Mouse (Mus musculus) hindbrain, postnatal 0 days (tissue): ENCODE data around the gene Prr13. TPM values are rescaled to one million over a fixed set of nuclear protein-coding genes. Genes with fewer than 3 reads are reported as not detected.

Experiments
- ATAC-seq: fragments of 200-750 bp; cut with Nextera tagmentation; 2 replicates; pipeline ENCODE4 v1.8.0; 2017; ENCODE audit warnings: mild to moderate bottlenecking, moderate TSS enrichment, moderate library complexity
- DNase-seq: peaks from one replicate; pipeline ENCODE4 v3.0.0-alpha.2; 2015; ENCODE audit warnings: low spot score
- H3K27ac ChIP-seq: fragments of 300-500 bp; sonication (generic); 2 replicates; pipeline ENCODE4 v1.5.1; 2014; ENCODE audit warnings: mild to moderate bottlenecking
- H3K27me3 ChIP-seq: fragments of 300-500 bp; sonication (generic); 2 replicates; pipeline ENCODE4 v1.6.1; 2014; ENCODE audit warnings: low read length, mixed read lengths; ENCODE audit not compliant: insufficient read depth
- H3K36me3 ChIP-seq: fragments of 300-500 bp; sonication (generic); 2 replicates; pipeline ENCODE4 v1.6.1; 2014; ENCODE audit warnings: low read length, mixed read lengths; ENCODE audit not compliant: insufficient read depth
- H3K4me1 ChIP-seq: fragments of 300-500 bp; sonication (generic); 2 replicates; pipeline ENCODE4 v1.6.1; 2014; ENCODE audit warnings: antibody characterized with exemption, low read length, mixed read lengths; ENCODE audit not compliant: insufficient read depth
- H3K4me2 ChIP-seq: fragments of 300-500 bp; sonication (generic); 2 replicates; pipeline ENCODE4 v1.6.1; 2014; ENCODE audit warnings: low read depth, mild to moderate bottlenecking, low read length, moderate library complexity, mixed read lengths
- H3K4me3 ChIP-seq: fragments of 300-500 bp; sonication (generic); 2 replicates; pipeline ENCODE4 v1.5.1; 2014; ENCODE audit warnings: low read length
- H3K9ac ChIP-seq: fragments of 300-500 bp; sonication (generic); replicated peaks from 2 replicates; pipeline ENCODE4 v1.6.1; 2014; ENCODE audit warnings: mild to moderate bottlenecking, low read length, moderate library complexity, mixed read lengths
- H3K9me3 ChIP-seq: fragments of 300-500 bp; sonication (generic); 2 replicates; pipeline ENCODE4 v1.6.1; 2016; ENCODE audit warnings: low read length, mixed read lengths
- CTCF ChIP-seq: IDR thresholded peaks from 2 replicates; pipeline ENCODE4 v1.5.1; 2016; ENCODE audit warnings: antibody characterized with exemption, control low read depth, low read depth
- WGBS: fragments of 180-500 bp; shearing (Covaris S2); extraction: QIAGEN DNeasy Blood & Tissue Kit; methylation state at CpG from one replicate; pipeline ENCODE4 v1.1.7; 2014; 5-methylcytosine and 5-hydroxymethylcytosine counted together
- polyA plus RNA-seq: library from polyadenylated mRNA; unstranded; fragments of >200 nt; fragmentation: Nextera tagmentation; extraction: Ambion mirVana; gene quantifications from 2 replicates; pipeline ENCODE4 v1.2.1, GENCODE M21; 2015
- total RNA-seq: library from RNA; depleted of rRNA; stranded (reverse); fragments of >200 nt; gene quantifications from 2 replicates; pipeline ENCODE4 v1.2.3, GENCODE M21; 2014

Prr13 gene
- total and polyA plus RNA-seq, 2 experiments from 2014 or later = 28.0 to 90.4 TPM

GRCm38 (mm10) chr15:102470605-102471294 is 11.9 kb downstream of the Prr13 start:
- Histone ChIP-seq H3K27ac (peak overlapping the region; percentile 96), H3K4me3 (peak overlapping the region; percentile 88), H3K9me3 (peaks cover 2% of the 10 kb centered on the region; the same call in 1 of the 2 replicates), H3K27me3 (no peaks in the 10 kb centered on the region), H3K4me1 (peaks cover 6% of the 10 kb centered on the region; the same call in 1 of the 2 replicates), H3K9ac (peak overlapping the region; percentile 88), H3K4me2 (peak overlapping the region; percentile 59), H3K36me3 (peaks cover 14% of the 10 kb centered on the region)
- peak; percentile 91 for DNase-seq
- ATAC-seq = peak; percentile 69
- TF ChIP-seq CTCF = 0 out of 2 replicates have a peak, but pooled peaks have one; percentile 1
- 0% methylated on average over 35 of the region's 67 CpGs for WGBS

GRCm38 (mm10) chr15:102471295-102471645 is 12.4 kb downstream of the Prr13 start:
- WGBS = under 1% methylated on average over 10 of the region's 10 CpGs
- ATAC-seq = no peak; the same call in 1 of the 2 replicates
- TF ChIP-seq CTCF = no peak
- Histone ChIP-seq H3K9ac (peak overlapping the region; percentile 88), H3K36me3 (peaks cover 19% of the 10 kb centered on the region), H3K4me1 (peaks cover 6% of the 10 kb centered on the region; the same call in 1 of the 2 replicates), H3K27me3 (no peaks in the 10 kb centered on the region), H3K4me3 (peak overlapping the region; percentile 88), H3K4me2 (peak overlapping the region; percentile 59), H3K9me3 (peaks cover 2% of the 10 kb centered on the region; the same call in 1 of the 2 replicates), H3K27ac (peak overlapping the region; percentile 96; the same call in 1 of the 2 replicates)
- DNase-seq = no peak

- Histone ChIP-seq H3K4me1 (peaks cover 6% of the 10 kb centered on the region; the same call in 1 of the 2 replicates), H3K4me2 (peak overlapping the region; percentile 59), H3K36me3 (peaks cover 23% of the 10 kb centered on the region), H3K9me3 (peaks cover 2% of the 10 kb centered on the region; the same call in 1 of the 2 replicates), H3K27me3 (no peaks in the 10 kb centered on the region), H3K9ac (peak overlapping the region; percentile 88), H3K27ac (no peak overlapping the region), H3K4me3 (peak overlapping the region; percentile 88)
- DNase-seq = no peak
- no peak for TF ChIP-seq CTCF
- ATAC-seq = no peak
These were observed 12.9 kb downstream of the Prr13 start for GRCm38 (mm10) chr15:102471727-102472126.

GRCm38 (mm10) chr15:102473246-102473645 is 14.4 kb downstream of the Prr13 start:
- no peak overlapping the region for H3K4me2 ChIP-seq
- DNase-seq (no peak), ATAC-seq (no peak)
- H3K9ac ChIP-seq = no peak overlapping the region
- peaks cover 2% of the 10 kb centered on the region; the same call in 1 of the 2 replicates for H3K9me3 ChIP-seq
- no peak for TF ChIP-seq CTCF
- 57% methylated on average over 2 of the region's 2 CpGs for WGBS
- peaks cover 29% of the 10 kb centered on the region for H3K36me3 ChIP-seq
- H3K4me1 ChIP-seq = peaks cover 6% of the 10 kb centered on the region; the same call in 1 of the 2 replicates
- no peak overlapping the region for H3K4me3 ChIP-seq
- H3K27ac ChIP-seq = no peak overlapping the region
- H3K27me3 ChIP-seq = no peaks in the 10 kb centered on the region

GRCm38 (mm10) chr15:102474520-102474919 is 15.7 kb downstream of the Prr13 start:
- peaks cover 34% of the 10 kb centered on the region for H3K36me3 ChIP-seq
- no peak for ATAC-seq
- no peak overlapping the region for H3K27ac ChIP-seq
- no peaks in the 10 kb centered on the region for H3K27me3 ChIP-seq
- H3K4me3 ChIP-seq = no peak overlapping the region
- TF ChIP-seq CTCF = no peak
- H3K4me2 ChIP-seq = no peak overlapping the region
- no peaks in the 10 kb centered on the region for H3K9me3 ChIP-seq
- no peak for DNase-seq
- 83% methylated on average over 2 of the region's 2 CpGs for WGBS
- no peak overlapping the region for H3K9ac ChIP-seq
- peaks cover 6% of the 10 kb centered on the region; the same call in 1 of the 2 replicates for H3K4me1 ChIP-seq

- Histone ChIP-seq H3K9me3 (no peaks in the 10 kb centered on the region), H3K27me3 (no peaks in the 10 kb centered on the region), H3K27ac (no peak overlapping the region), H3K36me3 (peaks cover 43% of the 10 kb centered on the region), H3K4me3 (no peak overlapping the region), H3K9ac (no peak overlapping the region), H3K4me1 (no peaks in the 10 kb centered on the region), H3K4me2 (no peak overlapping the region)
- WGBS = 93% methylated on average over 3 of the region's 3 CpGs
- ATAC-seq = no peak
- no peak for DNase-seq
- TF ChIP-seq CTCF = no peak
These were observed 24.3 kb downstream of the Prr13 start for GRCm38 (mm10) chr15:102483136-102483535.

- no peak for TF ChIP-seq CTCF
- H3K36me3 ChIP-seq = peaks cover 61% of the 10 kb centered on the region
- H3K27ac ChIP-seq = no peak overlapping the region
- no peak overlapping the region for H3K4me3 ChIP-seq
- DNase-seq (no peak), ATAC-seq (no peak)
- H3K9me3 ChIP-seq = no peaks in the 10 kb centered on the region
- H3K4me1 ChIP-seq = no peaks in the 10 kb centered on the region
- H3K9ac ChIP-seq = no peak overlapping the region
- 88% methylated on average over 12 of the region's 12 CpGs for WGBS
- no peaks in the 10 kb centered on the region for H3K27me3 ChIP-seq
- no peak overlapping the region for H3K4me2 ChIP-seq
These were observed 27.0 kb downstream of the Prr13 start for GRCm38 (mm10) chr15:102485853-102486252.
